Mouse (Mus musculus) cerebellum, adult 2 months (tissue): ENCODE data around the gene Pecr.

Source experiments
- CTCF ChIP-seq: fragments of 200-500 bp; IDR thresholded peaks from 2 replicates; pipeline ENCODE4 v1.5.1; 2011; ENCODE audit warnings: low read depth, mild to moderate bottlenecking, control low read depth, low read length, moderate library complexity, borderline replicate concordance; ENCODE audit not compliant: insufficient read depth
- POLR2A ChIP-seq: fragments of 200-500 bp; IDR thresholded peaks from 2 replicates; pipeline ENCODE4 v1.6.1; 2011; ENCODE audit warnings: low read length, control low read depth, borderline replicate concordance; ENCODE audit not compliant: insufficient read depth

GRCm38 (mm10) chr1:72306241-72306640 lies 22.1 kb upstream of the Pecr start:
- no peak for TF ChIP-seq CTCF
- TF ChIP-seq POLR2A: no peak
